Mouse (Mus musculus): ENCODE measurements at regions not wholly inside any gene's neighbourhood (a gene's known extent, or its start where the extent isn't known, plus 50 kb on each side); places are given as distances from the start of the nearest gene placed in this dataset.

DNA sequence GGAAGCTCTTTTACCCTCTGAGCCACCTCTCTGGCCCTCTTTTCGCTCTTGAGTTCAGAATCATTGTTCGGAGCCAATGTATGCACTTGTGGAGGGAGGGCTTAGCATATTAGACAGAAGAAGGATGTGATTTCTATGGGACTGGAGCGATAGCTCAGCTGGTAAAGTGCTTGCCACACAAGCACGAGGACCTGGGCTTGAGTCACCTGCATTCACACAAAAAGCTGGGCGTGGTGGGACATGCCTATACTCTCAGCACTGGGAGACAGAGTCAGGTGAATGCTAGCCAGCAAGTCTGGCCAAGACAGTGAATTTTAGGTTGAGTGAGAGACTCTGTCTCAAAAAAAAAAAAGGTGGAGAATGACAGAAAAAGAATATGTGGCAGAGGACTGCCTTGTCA, 144.7 kb downstream of the Ppp4r2 start:
- Histone ChIP-seq H3K4me3 (no peak overlapping the region), H3K27ac (no peak overlapping the region)
- intact Hi-C loops (cut with DNase I), result no loop called here
- no peak for DNase-seq
- TF ChIP-seq CTCF (IDR thresholded peaks at IDR 0.05), result no peak

GRCm38 (mm10) chr6:100978727-100979460, 145.5 kb downstream of the Ppp4r2 start:
- DNase-seq, result no peak
- no peak for TF ChIP-seq CTCF (IDR thresholded peaks at IDR 0.05)
- intact Hi-C loops (cut with DNase I), result no loop called here

DNA sequence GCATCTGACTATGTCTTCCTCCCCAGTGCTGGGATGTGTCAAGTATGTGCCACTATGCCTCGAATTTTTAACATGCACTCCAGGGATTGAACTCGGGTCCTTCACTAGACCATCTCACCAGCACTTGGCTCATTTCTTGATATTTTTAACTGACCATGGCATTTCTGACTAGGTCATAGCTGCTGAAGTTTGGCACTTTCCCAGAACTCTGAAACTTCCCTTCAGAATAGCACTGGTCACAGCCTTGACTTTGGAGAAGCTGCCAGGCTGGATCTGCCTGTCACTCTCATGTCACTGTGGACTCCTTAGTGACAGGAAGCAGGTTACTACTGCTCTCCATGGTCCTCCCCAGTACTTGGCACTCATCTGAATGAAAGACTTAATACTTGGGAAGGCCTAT, 146.7 kb downstream of the Ppp4r2 start:
- Histone ChIP-seq H3K4me3 (no peak overlapping the region), H3K27ac (no peak overlapping the region)
- intact Hi-C loops (cut with DNase I), result no loop called here
- no peak for DNase-seq
- TF ChIP-seq CTCF (IDR thresholded peaks at IDR 0.05), result no peak

More at GRCm38 (mm10) chr6:100978727-100979460, 145.5 kb downstream of the Ppp4r2 start:
- Histone ChIP-seq H3K27ac (no peak overlapping the region), H3K4me3 (no peak overlapping the region)

DNA sequence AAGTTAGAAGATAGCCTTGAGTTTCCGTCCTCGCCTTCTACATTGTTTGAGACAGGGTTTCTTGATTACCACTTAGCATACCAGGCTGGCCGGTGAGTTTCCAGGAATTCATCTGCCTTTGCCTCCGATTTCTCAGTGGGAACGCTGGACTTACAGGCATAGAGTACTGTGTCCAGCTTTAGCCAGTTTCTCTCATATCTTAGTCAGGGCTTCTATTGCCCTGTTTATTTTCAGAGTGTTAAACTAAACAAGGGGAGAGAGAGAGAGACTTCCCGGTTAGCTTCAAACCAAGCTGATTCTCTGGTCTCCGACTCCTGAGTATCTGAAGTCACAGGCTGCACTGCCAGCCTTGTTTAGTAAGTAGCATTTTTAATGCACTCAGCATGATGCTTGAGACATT, 151.4 kb downstream of the Ppp4r2 start:
- H3K27ac ChIP-seq, result no peak overlapping the region
- no peak for DNase-seq
- no peak overlapping the region for H3K4me3 ChIP-seq
- no peak for TF ChIP-seq CTCF (IDR thresholded peaks at IDR 0.05)
- intact Hi-C loops (cut with DNase I), result no loop called here

DNA sequence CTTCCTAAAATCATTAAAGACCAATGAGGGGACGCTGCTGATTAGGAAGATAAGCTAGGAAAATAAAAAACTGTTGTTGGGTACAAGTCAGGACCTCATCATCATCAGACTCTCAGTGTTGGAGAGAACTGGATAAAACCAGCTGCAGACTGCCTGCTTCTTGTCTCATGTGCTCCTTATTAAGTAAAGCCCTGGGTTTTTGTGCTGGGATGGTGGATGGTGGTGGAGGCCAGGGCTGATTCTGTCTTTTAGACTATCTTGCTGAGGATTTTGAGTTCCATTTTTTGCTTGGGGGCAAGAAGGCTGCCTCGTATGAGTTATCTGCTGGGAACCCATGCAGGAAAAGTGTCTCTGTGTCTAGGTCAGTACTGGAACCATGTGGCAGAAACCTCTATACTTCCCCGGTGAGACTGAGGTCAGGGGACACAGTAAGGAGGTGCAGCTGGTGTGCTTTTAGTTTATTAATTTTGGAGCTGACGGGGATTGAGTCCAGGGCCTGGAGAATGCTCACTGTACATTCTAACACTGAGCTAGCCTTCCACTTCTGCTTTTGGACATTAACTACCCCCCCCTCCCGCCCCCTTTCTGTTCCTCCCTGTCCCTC, 152.0 kb downstream of the Ppp4r2 start:
- intact Hi-C loops (cut with DNase I), result no loop called here
- no peak overlapping the region for H3K4me3 ChIP-seq
- H3K27ac ChIP-seq, result no peak overlapping the region
- no peak for TF ChIP-seq CTCF (IDR thresholded peaks at IDR 0.05)
- DNase-seq, result no peak

DNA sequence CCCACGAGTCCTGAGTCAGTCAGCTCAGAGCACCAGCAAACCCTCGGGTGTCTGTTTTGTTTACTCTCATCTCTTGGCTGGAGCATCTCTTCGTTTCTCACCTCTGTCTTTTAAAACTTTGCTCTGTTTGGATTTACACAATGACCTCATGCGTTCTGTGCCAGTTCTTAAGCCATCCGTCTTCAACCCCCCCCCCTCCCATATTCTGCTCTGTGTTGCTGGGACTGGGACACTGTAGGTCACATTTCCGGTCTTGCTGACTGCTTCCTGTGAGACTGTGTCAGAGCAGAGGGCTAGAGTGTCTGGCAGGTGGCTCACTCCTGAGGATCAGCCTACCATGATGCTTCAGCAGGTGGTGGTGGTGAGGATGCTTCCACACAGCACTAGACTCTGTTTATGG, 155.1 kb downstream of the Ppp4r2 start:
- no peak for DNase-seq
- no peak overlapping the region for H3K4me3 ChIP-seq
- intact Hi-C loops (cut with DNase I), result no loop called here
- no peak for TF ChIP-seq CTCF (IDR thresholded peaks at IDR 0.05)
- H3K27ac ChIP-seq, result no peak overlapping the region

GRCm38 (mm10) chr6:100993421-100993820, 160.0 kb downstream of the Ppp4r2 start:
- Histone ChIP-seq H3K27ac (no peak overlapping the region), H3K4me3 (no peak overlapping the region)
- intact Hi-C loops (cut with DNase I), result no loop called here
- TF ChIP-seq CTCF (IDR thresholded peaks at IDR 0.05), result no peak
- DNase-seq, result no peak

DNA sequence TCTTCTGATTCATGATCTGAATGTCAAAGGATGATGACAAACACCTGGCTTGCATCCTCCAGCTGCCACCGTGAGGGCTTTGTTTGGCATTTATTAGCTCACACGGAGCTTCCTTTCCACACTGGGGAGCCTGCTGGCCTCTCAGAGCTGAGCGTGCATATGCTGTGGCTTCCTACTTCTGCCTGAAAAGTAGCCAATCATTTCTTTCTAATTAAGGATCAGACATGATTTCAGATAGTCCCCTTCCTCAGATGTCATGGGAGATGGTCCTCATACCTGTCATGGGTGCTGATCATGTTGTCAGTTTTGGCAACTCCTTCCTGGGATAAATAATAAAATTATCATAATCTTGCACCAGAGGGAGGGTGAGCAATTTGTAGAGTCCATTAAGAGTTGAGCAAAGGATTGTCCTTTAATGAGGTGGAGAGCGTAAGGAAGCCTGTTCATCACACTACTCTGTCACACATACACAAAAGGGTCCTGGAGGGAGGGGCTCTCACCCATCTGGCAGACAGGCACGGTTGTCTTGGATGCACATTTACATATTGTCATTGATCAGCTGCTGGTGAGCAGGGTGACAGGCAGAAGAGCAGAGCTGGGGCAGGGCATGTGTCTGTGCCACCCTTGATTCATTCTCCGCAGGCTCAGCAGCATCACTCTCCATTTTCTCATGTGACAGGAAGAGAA, 162.6 kb downstream of the Ppp4r2 start:
- no peak for DNase-seq
- no peak for TF ChIP-seq CTCF (IDR thresholded peaks at IDR 0.05)
- Histone ChIP-seq H3K27ac (no peak overlapping the region), H3K4me3 (no peak overlapping the region)
- intact Hi-C loops (cut with DNase I), result no loop called here

DNA sequence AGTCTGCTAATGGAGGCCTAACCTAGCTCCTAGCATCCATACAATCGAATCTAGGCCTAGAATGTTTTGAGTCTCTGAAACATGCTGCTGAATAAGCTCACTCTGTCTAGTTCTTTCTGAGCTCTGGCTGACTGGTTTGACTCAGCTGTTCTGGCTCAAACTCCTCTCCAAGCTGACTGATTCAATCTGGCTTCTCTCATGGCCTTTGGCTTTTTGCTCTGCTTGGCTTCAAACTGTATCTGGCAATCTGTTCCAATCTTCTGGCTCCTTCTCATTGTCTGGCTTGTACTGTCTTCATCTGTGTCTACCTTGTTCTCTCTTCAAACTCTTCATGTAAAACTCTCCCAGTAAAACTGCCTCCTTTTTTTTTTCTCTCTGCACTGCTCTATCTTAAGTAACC, 164.9 kb downstream of the Ppp4r2 start:
- no peak overlapping the region for H3K4me3 ChIP-seq
- TF ChIP-seq CTCF (IDR thresholded peaks at IDR 0.05), result no peak
- no peak for DNase-seq
- intact Hi-C loops (cut with DNase I), result no loop called here
- no peak overlapping the region for H3K27ac ChIP-seq

DNA sequence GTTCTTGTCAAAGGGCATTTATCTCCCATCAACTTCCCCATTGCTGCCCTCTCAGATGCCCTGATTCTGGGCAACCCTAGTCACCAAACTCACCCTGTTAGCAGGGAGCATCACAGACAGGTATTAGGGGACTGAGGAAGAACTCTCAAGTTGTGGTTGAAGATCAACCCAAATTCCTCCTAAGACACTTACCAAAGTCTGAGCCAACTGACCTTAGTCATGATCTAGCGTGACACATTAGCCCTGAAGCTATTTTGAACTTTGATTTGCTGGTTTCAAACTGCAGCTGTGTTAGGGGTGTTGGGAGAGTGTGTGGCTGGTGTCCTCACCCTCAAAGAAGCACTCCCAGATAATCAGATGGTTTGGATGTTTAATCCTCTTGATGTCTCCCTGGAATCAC, 170.5 kb downstream of the Ppp4r2 start:
- intact Hi-C loops (cut with DNase I), result no loop called here
- no peak for TF ChIP-seq CTCF (IDR thresholded peaks at IDR 0.05)

GRCm38 (mm10) chr6:101021650-101022049, 188.2 kb downstream of the Ppp4r2 start:
- intact Hi-C loops (cut with DNase I), result no loop called here
- no peak for DNase-seq
- TF ChIP-seq CTCF (IDR thresholded peaks at IDR 0.05), result no peak
- no peak overlapping the region for H3K27ac ChIP-seq
- no peak overlapping the region for H3K4me3 ChIP-seq

More for the DNA sequence above, 170.5 kb downstream of the Ppp4r2 start:
- no peak overlapping the region for H3K27ac ChIP-seq
- no peak overlapping the region for H3K4me3 ChIP-seq
- no peak for DNase-seq

DNA sequence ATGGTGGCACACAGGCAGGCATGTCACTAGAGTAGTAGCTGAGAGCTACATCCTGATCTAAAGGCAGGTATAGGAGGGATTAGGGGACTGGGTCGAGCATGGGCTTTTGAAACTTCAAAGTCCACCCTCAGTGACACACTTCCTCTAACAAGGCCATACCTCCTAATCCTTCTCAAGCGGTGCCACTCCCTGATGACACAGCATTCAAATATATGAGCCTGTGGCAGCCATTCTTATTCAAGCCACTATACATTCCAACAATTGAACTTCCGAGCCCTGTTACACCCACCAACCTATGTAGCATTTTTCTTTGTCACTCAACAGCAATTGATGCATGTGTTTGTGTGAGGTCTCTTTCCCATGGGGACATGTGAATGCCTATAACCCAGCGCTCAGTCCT, 192.4 kb downstream of the Ppp4r2 start:
- no peak for DNase-seq
- H3K27ac ChIP-seq, result no peak overlapping the region
- TF ChIP-seq CTCF (IDR thresholded peaks at IDR 0.05), result no peak
- no peak overlapping the region for H3K4me3 ChIP-seq
- intact Hi-C loops (cut with DNase I), result no loop called here

- TF ChIP-seq CTCF (IDR thresholded peaks at IDR 0.05), result no peak
- H3K4me3 ChIP-seq, result no peak overlapping the region
- DNase-seq, result no peak
- no peak overlapping the region for H3K27ac ChIP-seq
- intact Hi-C loops (cut with DNase I), result no loop called here
Observed at GRCm38 (mm10) chr6:101027462-101027861, 194.0 kb downstream of the Ppp4r2 start.
